Mouse (Mus musculus): ENCODE results near the gene Rbm44.

Gene Rbm44

GRCm38 (mm10) chr1:91179533-91180173 is 34.8 kb downstream of the Rbm44 start, which contains the start of gene Ramp1:
TSS of gene Ramp1 (plus strand) at chr1:91179822.
- DNase-seq = peak; percentile 16

GRCm38 (mm10) chr1:91180174-91180565 is 35.3 kb downstream of the Rbm44 start:
- DNase-seq = no peak

GRCm38 (mm10) chr1:91180723-91181122 is 35.8 kb downstream of the Rbm44 start:
- DNase-seq = no peak

GRCm38 (mm10) chr1:91181261-91181660 is 36.4 kb downstream of the Rbm44 start:
- no peak for DNase-seq

GRCm38 (mm10) chr1:91181784-91182450 is 37.0 kb downstream of the Rbm44 start:
- no peak for DNase-seq

- no peak for DNase-seq
These were observed 38.4 kb downstream of the Rbm44 start for GRCm38 (mm10) chr1:91183305-91183704.

- no peak for DNase-seq
These were observed 41.8 kb downstream of the Rbm44 start for GRCm38 (mm10) chr1:91186677-91187076.

- no peak for DNase-seq
These were observed 42.4 kb downstream of the Rbm44 start for GRCm38 (mm10) chr1:91187315-91187714.

GRCm38 (mm10) chr1:91187786-91188640 is 43.1 kb downstream of the Rbm44 start:
- no peak for DNase-seq

GRCm38 (mm10) chr1:91188851-91189460 is 44.1 kb downstream of the Rbm44 start:
- no peak for DNase-seq

GRCm38 (mm10) chr1:91192184-91192583 is 47.3 kb downstream of the Rbm44 start:
- DNase-seq = no peak

- DNase-seq = no peak
These were observed 48.4 kb downstream of the Rbm44 start for GRCm38 (mm10) chr1:91193242-91193641.

- no peak for DNase-seq
These were observed 48.8 kb downstream of the Rbm44 start for GRCm38 (mm10) chr1:91193680-91194079.

- no peak for DNase-seq
These were observed 54.9 kb downstream of the Rbm44 start for GRCm38 (mm10) chr1:91199793-91200192.

GRCm38 (mm10) chr1:91201122-91201521 is 56.2 kb downstream of the Rbm44 start:
- no peak for DNase-seq

- DNase-seq = no peak
These were observed 59.4 kb downstream of the Rbm44 start for GRCm38 (mm10) chr1:91204221-91204765.

- no peak for DNase-seq
These were observed 60.8 kb downstream of the Rbm44 start for GRCm38 (mm10) chr1:91205651-91206050.

- DNase-seq = no peak
These were observed 61.4 kb downstream of the Rbm44 start for GRCm38 (mm10) chr1:91206336-91206735.

- no peak for DNase-seq
These were observed 62.0 kb downstream of the Rbm44 start for GRCm38 (mm10) chr1:91206873-91207272.

- DNase-seq = no peak
These were observed 62.6 kb downstream of the Rbm44 start for GRCm38 (mm10) chr1:91207334-91208074.

- no peak for DNase-seq
These were observed 64.5 kb downstream of the Rbm44 start for GRCm38 (mm10) chr1:91209343-91209742.

GRCm38 (mm10) chr1:91209785-91210184 is 64.9 kb downstream of the Rbm44 start:
- DNase-seq = no peak

Data from kidney, adult 18-20 months (tissue).